Mouse (Mus musculus) G1E (cell line): ENCODE results near the gene Ptpn11. TPM values are rescaled to one million over a fixed set of nuclear protein-coding genes. Genes with fewer than 3 reads are reported as not detected.

Experiments used
- ATAC-seq: 2 replicates; pipeline ENCODE4 v1.8.0; 2016; ENCODE audit warnings: mild to moderate bottlenecking; ENCODE audit not compliant: insufficient number of reproducible peaks, poor library complexity, low FRiP score, severe bottlenecking; ENCODE audit errors: extremely low read depth
- DNase-seq: peaks from one replicate; pipeline ENCODE4 v3.0.0; 2012; ENCODE audit warnings: low spot score
- H3K27me3 ChIP-seq: 2 replicates; pipeline ENCODE4 v1.6.1; 2012; ENCODE audit warnings: mild to moderate bottlenecking, low read length, inconsistent platforms; ENCODE audit not compliant: insufficient read depth
- H3K36me3 ChIP-seq: replicated peaks from 2 replicates; pipeline ENCODE3; 2012; ENCODE audit warnings: mild to moderate bottlenecking, inconsistent platforms
- H3K4me1 ChIP-seq: 2 replicates; pipeline ENCODE4 v1.6.1; 2012; ENCODE audit warnings: low read depth, low read length, inconsistent platforms, mixed read lengths; ENCODE audit not compliant: insufficient read depth
- H3K4me3 ChIP-seq: 2 replicates; pipeline ENCODE4 v1.5.1; 2012; ENCODE audit warnings: low read depth, mild to moderate bottlenecking, inconsistent platforms, low read length, moderate library complexity, mixed read lengths
- H3K9me3 ChIP-seq: replicated peaks from 2 replicates; pipeline ENCODE4 v1.6.1; 2012; ENCODE audit warnings: inconsistent platforms
- CTCF ChIP-seq: IDR thresholded peaks from 2 replicates; pipeline ENCODE4 v1.5.1; 2012; ENCODE audit warnings: low read depth, low read length, inconsistent platforms, mixed read lengths
- GATA1 ChIP-seq: IDR thresholded peaks from 2 replicates; pipeline ENCODE4 v1.6.1; 2012; ENCODE audit warnings: borderline replicate concordance, low read length, inconsistent platforms, mixed read lengths
- GATA2 ChIP-seq: IDR thresholded peaks from 2 replicates; pipeline ENCODE4 v1.6.1; 2012; ENCODE audit warnings: low read depth, low read length, inconsistent platforms, borderline replicate concordance
- POLR2AphosphoS5 ChIP-seq: IDR thresholded peaks from 2 replicates; pipeline ENCODE4 v1.6.1; 2012; ENCODE audit warnings: low read depth, low read length, inconsistent platforms; ENCODE audit not compliant: insufficient replicate concordance
- TAL1 ChIP-seq: conservative IDR thresholded peaks from 2 replicates; pipeline ENCODE4 v1.6.1; 2012; ENCODE audit warnings: low read depth, low read length, inconsistent platforms, mixed read lengths
- polyA plus RNA-seq: library from polyadenylated mRNA; stranded (reverse); fragments of >175 nt; gene quantifications from 2 replicates; pipeline ENCODE4 v1.2.3, GENCODE M21; 2012
- total RNA-seq, 2 experiments: library from RNA; stranded (forward) in 1 of 2; stranded (reverse) in 1 of 2; fragments of 200-1000 nt in 1 of 2; fragments of >200 nt in 1 of 2; fragmentation: Nextera tagmentation in 1 of 2; gene quantifications; 2 replicates each; pipeline ENCODE4 v1.2.3; 2014 to 2017

Gene Ptpn11
- total and polyA plus RNA-seq, 3 experiments: 28.6 to 43.0 (median 28.8) TPM

GRCm38 (mm10) chr5:121119331-121120034 lies 71.7 kb downstream of the Ptpn11 start:
- DNase-seq (no peak), ATAC-seq (no peak)
- Histone ChIP-seq H3K9me3 (no peaks in the 10 kb centered on the region), H3K27me3 (0 out of 2 replicates have a peak, but pooled peaks cover 10% of the 10 kb centered on the region), H3K4me1 (peaks cover 22% of the 10 kb centered on the region), H3K36me3 (no peaks in the 10 kb centered on the region), H3K4me3 (no peak overlapping the region)
- TF ChIP-seq TAL1 (no peak), CTCF (no peak), GATA2 (no peak), POLR2AphosphoS5 (no peak), GATA1 (no peak)

GRCm38 (mm10) chr5:121118345-121118744 lies 72.9 kb downstream of the Ptpn11 start:
- H3K4me3 ChIP-seq: no peak overlapping the region
- H3K9me3 ChIP-seq: no peaks in the 10 kb centered on the region
- no peaks in the 10 kb centered on the region for H3K36me3 ChIP-seq
- TF ChIP-seq GATA2: no peak
- H3K27me3 ChIP-seq: 0 out of 2 replicates have a peak, but pooled peaks cover 14% of the 10 kb centered on the region
- no peak for DNase-seq
- ATAC-seq: no peak
- peaks cover 11% of the 10 kb centered on the region for H3K4me1 ChIP-seq

GRCm38 (mm10) chr5:121116941-121117340 lies 74.3 kb downstream of the Ptpn11 start:
- 0 out of 2 replicates have a peak, but pooled peaks cover 10% of the 10 kb centered on the region for H3K27me3 ChIP-seq
- H3K9me3 ChIP-seq: no peaks in the 10 kb centered on the region
- ATAC-seq (no peak), DNase-seq (no peak)
- no peaks in the 10 kb centered on the region for H3K36me3 ChIP-seq
- H3K4me1 ChIP-seq: no peaks in the 10 kb centered on the region
- H3K4me3 ChIP-seq: no peak overlapping the region
- TF ChIP-seq POLR2AphosphoS5 (no peak), CTCF (no peak)

- H3K4me3 ChIP-seq: no peak overlapping the region
- no peaks in the 10 kb centered on the region for H3K4me1 ChIP-seq
- DNase-seq (no peak), ATAC-seq (no peak)
- no peaks in the 10 kb centered on the region for H3K36me3 ChIP-seq
- peaks cover 15% of the 10 kb centered on the region; the same call in 1 of the 2 replicates for H3K27me3 ChIP-seq
- TF ChIP-seq CTCF: no peak
- TF ChIP-seq TAL1: no peak
- H3K9me3 ChIP-seq: no peaks in the 10 kb centered on the region
Observed at GRCm38 (mm10) chr5:121115391-121116157, 75.6 kb downstream of the Ptpn11 start.

- no peaks in the 10 kb centered on the region for H3K4me1 ChIP-seq
- ATAC-seq: no peak
- no peak for TF ChIP-seq TAL1
- no peak for TF ChIP-seq POLR2AphosphoS5
- TF ChIP-seq GATA2: no peak
- no peak for TF ChIP-seq GATA1
- no peak for TF ChIP-seq CTCF
Observed at GRCm38 (mm10) chr5:121114151-121114550, 77.0 kb downstream of the Ptpn11 start.

GRCm38 (mm10) chr5:121112390-121112789 lies 78.8 kb downstream of the Ptpn11 start:
- no peaks in the 10 kb centered on the region for H3K36me3 ChIP-seq
- DNase-seq: no peak
- ATAC-seq: no peak
- no peaks in the 10 kb centered on the region for H3K9me3 ChIP-seq
- H3K4me3 ChIP-seq: no peak overlapping the region
- H3K4me1 ChIP-seq: no peaks in the 10 kb centered on the region
- H3K27me3 ChIP-seq: peaks cover 18% of the 10 kb centered on the region; the same call in 1 of the 2 replicates
- TF ChIP-seq CTCF (peak; percentile 9; the same call in 1 of the 2 replicates), TAL1 (no peak)

More at GRCm38 (mm10) chr5:121114151-121114550, 77.0 kb downstream of the Ptpn11 start:
- H3K36me3 ChIP-seq: no peaks in the 10 kb centered on the region
- H3K27me3 ChIP-seq: peaks cover 16% of the 10 kb centered on the region; the same call in 1 of the 2 replicates
- no peak overlapping the region for H3K4me3 ChIP-seq
- no peak for DNase-seq
- no peaks in the 10 kb centered on the region for H3K9me3 ChIP-seq
